Mouse (Mus musculus): ENCODE results near the gene Mmp20. TPM values are rescaled to one million over a fixed set of nuclear protein-coding genes. Genes with fewer than 3 reads are reported as not detected.

Mmp20 gene
- not detected for polyA plus RNA-seq (2014; fragmentation: Illumina TruSeq; extraction: RNeasy Lipid Tissue Mini Kit (QIAGEN cat#74804); ENCODE audit: low read depth, low replicate concordance)

GRCm38 (mm10) chr9:7627931-7628330 lies at the start of gene Mmp20:
TSS of gene Mmp20 (plus strand) at chr9:7628231.

GRCm38 (mm10) chr9:7691790-7692189 lies 63.8 kb downstream of the Mmp20 start, which contains the start of gene Mmp7:
TSS of gene Mmp7 (plus strand) at chr9:7692090.

Other genes with a start within 250 kb of the Mmp20 start
- gene Mmp1b, start 240.2 kb upstream of the Mmp20 start, polyA plus RNA-seq (2014; fragmentation: Illumina TruSeq; extraction: RNeasy Lipid Tissue Mini Kit (QIAGEN cat#74804); ENCODE audit: low read depth, low replicate concordance) = 0.29 TPM
- 1.6 TPM for gene Mmp3, start 182.4 kb upstream of the Mmp20 start, polyA plus RNA-seq (2014; fragmentation: Illumina TruSeq; extraction: RNeasy Lipid Tissue Mini Kit (QIAGEN cat#74804); ENCODE audit: low read depth, low replicate concordance)
- gene Mmp10, start 125.9 kb upstream of the Mmp20 start, polyA plus RNA-seq (2014; fragmentation: Illumina TruSeq; extraction: RNeasy Lipid Tissue Mini Kit (QIAGEN cat#74804); ENCODE audit: low read depth, low replicate concordance) = not detected
- gene Mmp8, start 69.8 kb upstream of the Mmp20 start, polyA plus RNA-seq (2014; fragmentation: Illumina TruSeq; extraction: RNeasy Lipid Tissue Mini Kit (QIAGEN cat#74804); ENCODE audit: low read depth, low replicate concordance) = not detected
- gene Mmp27, start 56.8 kb upstream of the Mmp20 start, polyA plus RNA-seq (2014; fragmentation: Illumina TruSeq; extraction: RNeasy Lipid Tissue Mini Kit (QIAGEN cat#74804); ENCODE audit: low read depth, low replicate concordance) = 0.45 TPM
- gene Mmp7, start 63.9 kb downstream of the Mmp20 start, polyA plus RNA-seq (2014; fragmentation: Illumina TruSeq; extraction: RNeasy Lipid Tissue Mini Kit (QIAGEN cat#74804); ENCODE audit: low read depth, low replicate concordance) = 65.5 TPM
- gene Tmem123, start 135.8 kb downstream of the Mmp20 start, polyA plus RNA-seq (2014; fragmentation: Illumina TruSeq; extraction: RNeasy Lipid Tissue Mini Kit (QIAGEN cat#74804); ENCODE audit: low read depth, low replicate concordance) = 102 TPM
- gene Birc2, start 208.8 kb downstream of the Mmp20 start, polyA plus RNA-seq (2014; fragmentation: Illumina TruSeq; extraction: RNeasy Lipid Tissue Mini Kit (QIAGEN cat#74804); ENCODE audit: low read depth, low replicate concordance) = 45.5 TPM
- gene Birc3, start 245.0 kb downstream of the Mmp20 start, polyA plus RNA-seq (2014; fragmentation: Illumina TruSeq; extraction: RNeasy Lipid Tissue Mini Kit (QIAGEN cat#74804); ENCODE audit: low read depth, low replicate concordance) = 32.0 TPM

All from adipose tissue, adult 10 weeks (tissue).